Mouse (Mus musculus): ENCODE data around the gene Zfp296. TPM values are rescaled to one million over a fixed set of nuclear protein-coding genes. Genes with fewer than 3 reads are reported as not detected.
A peak's percentile ranks its signal among the peaks of the same experiment; 100 is the strongest.
"Not testable (repeated sequence)": the region's sequence is repeated elsewhere in the genome, so short reads cannot be mapped to it uniquely, and the experiment has no call there.

Gene Zfp296
- polyA plus RNA-seq, 1 experiment from 2014 or later, result 0.23 TPM

- ATAC-seq (no peak), DNase-seq (ENCODE audit: low read depth, low spot score) (no peak)
- no peaks in the 10 kb centered on the region for H3K27me3 ChIP-seq
- in situ Hi-C loops (cut with MboI; ENCODE audit: low pct_unique_long_range_greater_than_20kb), result no loop called here
- ChIA-PET POLR2A (no interaction called here), CTCF (interaction anchor here (6.2 kb wide), 1 partner anchor 13 kb away, joined by 33 read pairs; no protein-coding TSS in a partner anchor)
- TF ChIP-seq CTCF (IDR thresholded peaks at IDR 0.05), result no peak
These were observed 26.0 kb downstream of the Zfp296 start for GRCm38 (mm10) chr7:19603055-19603454.

DNA sequence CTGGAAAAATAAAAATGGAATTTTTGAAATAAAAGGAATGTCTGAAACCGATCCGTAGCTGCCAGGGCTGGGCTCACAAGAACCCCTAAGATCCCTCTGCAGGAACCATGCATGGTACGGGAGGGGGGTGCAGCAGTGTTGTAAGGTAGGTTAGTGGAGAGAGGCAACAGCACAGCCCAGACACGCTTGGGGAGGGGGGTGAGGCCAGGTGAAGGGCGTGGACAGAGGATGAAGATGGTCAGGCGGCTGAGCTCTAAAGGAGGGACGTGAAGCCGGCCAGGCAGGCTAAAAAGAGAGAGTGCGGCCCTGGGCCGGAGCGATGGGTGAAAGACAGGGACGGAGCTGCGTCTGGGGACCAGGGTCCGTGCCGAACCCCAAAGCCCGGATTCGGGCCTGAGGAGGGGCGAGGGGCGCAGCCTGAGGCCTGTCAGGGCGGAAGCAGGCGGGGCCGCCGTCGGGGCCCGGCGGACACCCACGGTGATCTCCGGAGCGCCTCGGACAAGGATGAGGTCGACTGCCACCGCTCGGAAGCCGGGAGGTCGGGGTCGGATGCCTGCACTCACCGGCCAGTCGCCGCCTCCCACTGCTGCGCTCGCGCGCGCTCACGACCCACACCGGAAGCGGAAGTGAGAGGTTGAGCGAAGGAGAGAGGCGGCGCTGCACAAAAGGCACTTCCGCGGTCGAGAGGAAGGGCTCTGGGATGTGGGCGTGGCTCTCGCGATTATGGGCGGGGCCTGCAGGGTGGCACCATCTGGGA is 26.9 kb downstream of the Zfp296 start, which contains the start of gene Clasrp:
Gene Clasrp (minus strand): TSS at position 638 of the 757 bp plus-strand sequence.
- POLR2A ChIA-PET, result interaction anchor here (0.7 kb wide), 1 partner anchor 9 kb away, joined by 3 read pairs; no protein-coding TSS in a partner anchor
- DNase-seq (ENCODE audit: low read depth, low spot score) (peak; percentile 61), ATAC-seq (peak; percentile 89)
- no peaks in the 10 kb centered on the region for H3K27me3 ChIP-seq
- in situ Hi-C loops (cut with MboI; ENCODE audit: low pct_unique_long_range_greater_than_20kb), result no loop called here
- TF ChIP-seq CTCF (IDR thresholded peaks at IDR 0.05), result no peak
- CTCF ChIA-PET, result interaction anchor here (1.0 to 1.4 kb wide), 2 partner anchors 14 to 15 kb away, joined by 4 to 5 read pairs; no protein-coding TSS in a partner anchor

DNA sequence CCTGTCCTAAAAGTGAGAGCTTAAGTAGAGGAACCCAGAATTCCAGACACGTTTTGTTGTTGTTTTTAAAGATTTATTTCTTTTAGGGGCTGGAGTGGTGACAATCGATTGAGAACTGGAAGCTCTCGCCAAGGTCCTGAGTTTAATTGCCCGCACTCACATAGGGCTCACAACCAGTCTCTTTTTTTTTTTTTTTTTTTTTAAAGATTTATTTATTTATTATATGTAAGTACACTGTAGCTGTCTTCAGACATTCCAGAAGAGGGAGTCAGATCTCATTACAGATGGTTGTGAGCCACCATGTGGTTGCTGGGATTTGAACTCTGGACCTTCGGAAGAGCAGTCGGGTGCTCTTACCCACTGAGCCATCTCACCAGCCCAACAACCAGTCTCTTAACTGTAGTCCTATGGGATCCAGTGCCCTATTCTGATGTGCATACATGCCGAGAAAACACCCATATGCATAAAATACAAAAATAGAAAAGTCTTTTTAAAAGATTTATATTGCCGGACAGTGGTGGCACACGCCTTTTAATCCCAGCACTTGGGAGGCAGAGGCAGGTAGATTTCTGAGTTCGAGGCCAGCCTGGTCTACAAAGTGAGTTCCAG is 27.6 kb downstream of the Zfp296 start:
- ATAC-seq; DNase-seq (ENCODE audit: low read depth, low spot score); POLR2A ChIA-PET; in situ Hi-C loops (cut with MboI; ENCODE audit: low pct_unique_long_range_greater_than_20kb); H3K27me3 ChIP-seq: not testable (repeated sequence)
- CTCF ChIA-PET, result interaction anchor here (1.0 to 1.4 kb wide), 3 partner anchors 14 to 143 kb away, joined by 3 to 5 read pairs (median 4); no protein-coding TSS in a partner anchor

DNA sequence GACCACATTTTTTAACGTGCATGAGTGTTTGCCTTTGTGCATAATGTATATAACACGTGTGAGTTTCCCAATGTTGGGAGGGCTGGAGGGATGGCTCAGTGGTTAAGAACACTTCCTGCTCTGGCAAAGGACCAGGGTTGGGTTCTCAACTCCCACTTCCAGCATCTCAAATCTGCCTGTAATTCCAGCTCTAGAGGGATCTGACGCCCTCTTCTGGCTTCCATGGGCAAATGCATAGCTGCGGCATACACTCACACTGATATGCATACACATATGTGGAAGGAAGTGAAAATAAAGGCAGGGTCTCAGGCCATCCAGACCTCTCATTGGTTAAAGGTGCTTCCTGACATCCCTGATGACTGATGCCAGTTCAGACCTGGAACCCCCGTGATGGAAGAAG is 30.2 kb downstream of the Zfp296 start:
- CTCF ChIA-PET, result no interaction called here
- no peaks in the 10 kb centered on the region for H3K27me3 ChIP-seq
- in situ Hi-C loops (cut with MboI; ENCODE audit: low pct_unique_long_range_greater_than_20kb), result no loop called here
- DNase-seq (ENCODE audit: low read depth, low spot score) (no peak), ATAC-seq (no peak)
- POLR2A ChIA-PET, result no interaction called here
- TF ChIP-seq CTCF (IDR thresholded peaks at IDR 0.05), result no peak

- H3K27me3 ChIP-seq, result no peaks in the 10 kb centered on the region
- POLR2A ChIA-PET, result interaction anchor here (0.7 kb wide), 1 partner anchor 18 kb away, joined by 4 read pairs; no protein-coding TSS in a partner anchor
- CTCF ChIA-PET, result interaction anchor here (1.0 to 1.2 kb wide), 2 partner anchors 9 to 136 kb away, joined by 3 to 7 read pairs; no protein-coding TSS in a partner anchor
These were observed 32.7 kb downstream of the Zfp296 start for GRCm38 (mm10) chr7:19609641-19610332.

DNA sequence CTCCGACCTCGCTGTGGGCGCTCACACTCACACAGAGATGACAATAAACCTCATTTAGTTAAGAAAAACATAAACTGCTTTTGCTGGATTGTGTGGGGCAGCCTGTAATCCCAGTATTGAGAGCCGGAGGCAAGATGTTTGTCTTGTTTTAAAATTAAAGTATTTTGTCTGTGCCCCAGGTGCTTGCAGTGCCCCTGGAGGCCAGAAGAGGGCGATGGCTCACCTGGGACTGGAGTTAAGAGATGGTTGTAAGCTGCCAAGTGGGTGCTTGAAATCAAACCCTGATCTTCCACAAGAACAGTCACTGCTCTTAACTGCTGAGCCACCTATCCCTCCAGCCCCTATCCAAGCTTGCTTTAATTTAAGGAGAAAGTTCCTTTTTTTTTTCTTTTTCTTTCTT is 33.9 kb downstream of the Zfp296 start:
- DNase-seq (ENCODE audit: low read depth, low spot score), result no peak
- H3K27me3 ChIP-seq, result no peaks in the 10 kb centered on the region
- TF ChIP-seq CTCF (IDR thresholded peaks at IDR 0.05), result no peak
- no peak for ATAC-seq
- CTCF ChIA-PET, result interaction anchor here (1.0 to 2.8 kb wide), 3 partner anchors 8 to 137 kb away, joined by 3 to 12 read pairs (median 7); no protein-coding TSS in a partner anchor
- in situ Hi-C loops (cut with MboI; ENCODE audit: low pct_unique_long_range_greater_than_20kb), result no loop called here
- POLR2A ChIA-PET, result no interaction called here

More at GRCm38 (mm10) chr7:19609641-19610332, 32.7 kb downstream of the Zfp296 start:
- in situ Hi-C loops (cut with MboI; ENCODE audit: low pct_unique_long_range_greater_than_20kb), result no loop called here
- ATAC-seq (peak; percentile 46), DNase-seq (ENCODE audit: low read depth, low spot score) (peak; percentile 50)
- no peak for TF ChIP-seq CTCF (IDR thresholded peaks at IDR 0.05)

GRCm38 (mm10) chr7:19615036-19615577 is 38.0 kb downstream of the Zfp296 start:
- TF ChIP-seq CTCF (IDR thresholded peaks at IDR 0.05), result no peak
- in situ Hi-C loops (cut with MboI; ENCODE audit: low pct_unique_long_range_greater_than_20kb), result no loop called here
- H3K27me3 ChIP-seq, result no peaks in the 10 kb centered on the region
- ATAC-seq (no peak), DNase-seq (ENCODE audit: low read depth, low spot score) (no peak)
- ChIA-PET POLR2A (no interaction called here), CTCF (interaction anchor here (1.3 kb wide), 1 partner anchor 25 kb away, joined by 3 read pairs; no protein-coding TSS in a partner anchor)

DNA sequence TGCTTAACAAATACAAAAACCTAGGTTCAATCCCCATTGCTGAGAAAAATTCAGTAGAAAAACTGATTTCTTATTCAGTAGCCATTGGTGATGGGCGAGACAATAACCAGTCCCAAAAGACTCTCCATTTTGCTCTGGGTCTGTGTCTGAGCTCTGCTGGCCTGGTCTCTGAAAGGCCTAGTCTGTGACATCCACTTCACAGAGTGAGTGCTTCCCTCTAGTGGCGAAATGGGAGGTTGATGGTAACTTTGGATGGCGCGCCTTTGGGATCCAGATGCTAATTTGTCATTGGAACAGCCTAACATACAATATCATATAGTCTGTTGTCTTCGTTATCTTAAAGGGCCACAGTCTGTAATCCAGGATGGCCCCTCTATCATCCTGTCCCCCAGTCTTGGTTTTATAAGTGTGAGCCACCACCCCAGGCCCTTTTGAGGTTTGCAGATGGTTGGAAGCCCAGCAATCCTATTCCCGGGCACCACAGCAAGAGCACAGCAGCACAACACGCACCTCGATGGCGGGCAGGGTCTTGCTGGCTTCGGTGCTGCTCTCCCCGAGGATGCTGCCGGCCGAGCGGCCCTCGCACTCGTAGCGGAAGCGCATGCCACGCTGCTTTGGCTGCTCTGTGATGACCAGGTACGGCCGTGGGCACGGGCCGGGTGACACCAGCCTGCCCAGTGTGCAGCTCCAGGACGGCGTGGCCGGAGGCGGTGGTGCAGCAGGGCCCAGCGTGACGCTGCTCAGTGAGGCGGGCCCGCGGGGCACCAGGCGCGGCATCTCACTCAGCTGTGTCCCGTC is 42.1 kb downstream of the Zfp296 start:
- H3K27me3 ChIP-seq, result no peaks in the 10 kb centered on the region
- ATAC-seq (peak; percentile 85), DNase-seq (ENCODE audit: low read depth, low spot score) (peak; percentile 42)
- in situ Hi-C loops (cut with MboI; ENCODE audit: low pct_unique_long_range_greater_than_20kb), result no loop called here
- peak; percentile 86 for TF ChIP-seq CTCF (IDR thresholded peaks at IDR 0.05)
- ChIA-PET CTCF (interaction anchor here (0.9 to 2.2 kb wide), 9 partner anchors 9 to 214 kb away, joined by 3 to 19 read pairs (median 5); partner anchors contain the start of gene Clasrp), POLR2A (no interaction called here)

GRCm38 (mm10) chr7:19620811-19621210 is 43.7 kb downstream of the Zfp296 start:
- no peak for TF ChIP-seq CTCF (IDR thresholded peaks at IDR 0.05)
- POLR2A ChIA-PET, result no interaction called here
- in situ Hi-C loops (cut with MboI; ENCODE audit: low pct_unique_long_range_greater_than_20kb), result no loop called here
- DNase-seq (ENCODE audit: low read depth, low spot score) (no peak), ATAC-seq (no peak)
- CTCF ChIA-PET, result interaction anchor here (1.3 to 1.5 kb wide), 2 partner anchors 31 to 216 kb away, joined by 3 to 5 read pairs; no protein-coding TSS in a partner anchor
- no peaks in the 10 kb centered on the region for H3K27me3 ChIP-seq
